Mouse (Mus musculus): ENCODE measurements at regions not wholly inside any gene's neighbourhood (a gene's known extent, or its start where the extent isn't known, plus 50 kb on each side); places are given as distances from the start of the nearest gene placed in this dataset.

GRCm38 (mm10) chr19:60408436-60408835 lies 59.7 kb downstream of the Prlhr start:
- peak in 1 of 2 experiments; percentile 29 for DNase-seq (ENCODE audit: extremely low spot score in 1 of 2, low spot score in 1 of 2)

DNA sequence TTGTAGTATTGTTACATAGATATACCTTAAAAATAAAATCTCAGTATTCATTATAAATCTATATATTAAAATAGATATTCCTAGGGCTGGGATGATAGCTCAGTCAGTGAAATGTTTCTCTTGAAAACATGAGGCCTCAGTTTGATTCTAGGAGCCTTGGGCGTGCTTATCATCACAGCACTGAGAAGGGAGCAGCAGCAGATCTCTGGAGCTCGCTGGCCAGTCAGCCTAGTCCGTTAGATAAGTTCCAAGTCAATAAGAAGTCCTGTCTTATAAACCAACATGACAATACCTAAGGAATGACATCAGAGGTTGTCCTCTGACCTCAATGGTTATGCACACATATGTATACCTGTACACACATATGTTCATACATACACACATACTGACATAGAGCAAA lies 68.7 kb downstream of the Prlhr start:
- no peak for DNase-seq (ENCODE audit: extremely low spot score in 1 of 2, low spot score in 1 of 2)

DNA sequence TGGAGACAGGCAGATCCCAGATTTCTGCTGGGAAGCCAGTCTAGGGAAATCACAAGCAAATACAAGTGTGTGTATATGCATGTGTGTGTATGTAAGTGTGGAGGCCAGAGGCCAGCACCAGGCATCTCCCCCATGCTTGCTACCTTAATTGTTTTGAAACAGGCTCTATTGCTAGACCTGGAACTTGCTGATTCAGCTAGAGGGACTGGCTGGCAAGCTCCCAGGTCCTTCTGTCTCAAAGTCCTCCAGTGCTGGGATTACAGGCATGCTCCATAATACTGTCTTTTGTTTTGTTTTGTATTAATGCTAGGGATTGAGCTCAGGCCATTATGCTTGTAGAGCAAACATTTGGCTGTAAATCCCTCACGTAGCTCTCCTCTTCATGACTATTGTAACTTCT lies 70.4 kb downstream of the Prlhr start:
- no peak for DNase-seq (ENCODE audit: extremely low spot score in 1 of 2, low spot score in 1 of 2)

- DNase-seq (ENCODE audit: extremely low spot score in 1 of 2, low spot score in 1 of 2) = no peak
Measured at GRCm38 (mm10) chr19:60396604-60397003, 71.5 kb downstream of the Prlhr start.

DNA sequence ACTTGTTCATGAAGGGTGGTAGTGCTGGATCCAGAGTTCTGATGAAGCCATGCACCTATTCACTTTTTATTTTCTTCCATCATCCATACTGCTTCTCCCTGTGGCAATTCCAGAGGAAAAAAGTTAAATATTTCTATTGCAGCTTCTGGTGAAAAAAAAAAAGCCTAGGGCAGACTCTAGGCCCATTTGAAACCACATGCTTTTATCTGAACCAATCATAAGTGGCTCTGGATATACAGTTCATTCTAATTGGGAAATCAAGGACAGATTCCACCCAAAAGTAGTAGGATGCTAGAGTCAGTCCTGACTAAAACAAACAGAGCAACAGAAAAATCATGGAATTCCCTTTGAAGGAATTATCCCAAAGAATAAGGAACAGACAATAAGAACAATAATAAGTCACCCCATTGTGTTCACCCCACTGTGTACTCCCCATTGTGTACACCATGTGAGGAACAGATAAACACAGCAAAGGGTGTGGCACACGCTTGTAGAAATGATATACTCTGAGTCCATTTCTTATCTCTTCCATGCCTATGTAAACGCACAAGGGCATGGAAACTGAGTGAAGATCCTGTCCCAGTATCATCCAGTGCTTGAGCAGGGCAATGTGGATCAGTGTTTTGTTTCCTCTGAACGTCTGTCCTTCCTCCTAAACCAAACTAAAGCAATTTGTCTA lies 81.4 kb downstream of the Prlhr start:
- DNase-seq (ENCODE audit: extremely low spot score in 1 of 2, low spot score in 1 of 2) = no peak

- DNase-seq (ENCODE audit: extremely low spot score in 1 of 2, low spot score in 1 of 2) = no peak
Measured at GRCm38 (mm10) chr19:60384721-60385120, 83.4 kb downstream of the Prlhr start.

DNA sequence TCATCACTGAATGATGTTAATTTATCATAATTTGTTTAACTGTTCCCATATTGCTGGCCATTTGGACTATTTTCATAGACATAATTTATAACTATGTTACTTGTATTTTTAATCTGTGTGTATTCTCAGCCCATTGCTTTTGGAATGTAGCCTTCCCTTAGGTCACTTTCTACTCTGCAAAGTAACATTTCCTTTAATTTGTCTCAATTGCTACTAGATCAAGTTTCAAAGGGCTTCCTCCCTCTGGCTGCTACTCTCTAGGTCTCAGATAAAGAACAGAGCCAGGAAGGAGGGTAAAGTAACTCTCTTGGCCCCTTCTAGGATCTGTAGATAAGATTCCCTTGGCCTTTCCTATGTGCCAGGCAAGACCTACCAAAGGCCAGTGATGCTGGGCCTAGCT lies 85.4 kb downstream of the Prlhr start:
- DNase-seq (ENCODE audit: extremely low spot score in 1 of 2, low spot score in 1 of 2) = no peak

DNA sequence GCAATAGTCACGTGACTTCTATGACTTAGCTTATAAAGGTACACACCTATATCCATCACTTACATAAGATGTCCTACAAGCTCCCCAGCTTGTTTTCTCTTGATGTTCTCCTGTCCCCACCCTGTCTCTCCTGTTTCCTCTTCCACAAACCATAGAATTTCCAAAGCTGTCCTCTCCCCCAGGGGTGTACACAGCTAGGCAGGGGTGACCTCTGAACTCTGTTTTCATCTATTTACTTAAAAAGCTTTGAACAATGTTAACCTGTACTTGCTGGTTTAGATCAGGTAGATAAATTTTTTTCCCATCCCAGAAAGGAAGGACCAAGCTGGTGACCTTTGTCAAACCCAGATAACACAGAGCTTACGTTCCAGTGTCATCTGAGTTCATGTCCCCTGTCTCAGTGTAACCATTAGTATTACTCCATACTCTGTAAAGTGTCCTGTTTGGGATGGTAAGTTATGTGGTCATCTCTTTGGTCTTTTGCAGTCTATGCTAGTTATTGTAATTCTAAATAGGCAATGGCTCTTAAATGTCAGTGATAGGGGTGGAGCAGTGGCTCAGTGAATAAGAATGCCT lies 89.0 kb downstream of the Prlhr start:
- DNase-seq (ENCODE audit: extremely low spot score in 1 of 2, low spot score in 1 of 2) = no peak

GRCm38 (mm10) chr19:60363988-60364599 lies 104.0 kb downstream of the Prlhr start:
- no peak for DNase-seq (ENCODE audit: extremely low spot score in 1 of 2, low spot score in 1 of 2)

- DNase-seq (ENCODE audit: extremely low spot score in 1 of 2, low spot score in 1 of 2) = no peak
Measured at GRCm38 (mm10) chr19:60344911-60345310, 118.4 kb upstream of the Fam204a start.

DNA sequence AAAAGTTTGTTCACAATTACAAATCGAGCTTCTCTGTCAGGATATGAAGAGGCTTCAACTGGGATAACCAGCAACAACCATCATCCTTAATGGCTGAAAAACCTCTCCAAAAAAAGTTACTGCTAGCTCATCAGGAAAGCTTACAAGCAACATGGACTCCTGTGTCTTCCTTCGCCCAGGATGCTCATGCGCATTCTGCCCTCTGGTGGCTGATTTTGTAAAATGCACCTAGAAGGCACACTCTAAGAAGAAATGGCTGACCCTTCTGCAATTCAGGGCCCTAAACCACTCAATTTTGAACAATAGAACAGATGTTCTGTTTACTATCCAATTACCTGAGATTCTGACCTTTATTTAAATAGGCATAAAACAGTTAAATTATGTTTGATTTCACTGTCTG lies 115.0 kb upstream of the Fam204a start:
- peak; percentile 20 to 83 for DNase-seq (ENCODE audit: extremely low spot score in 1 of 2, low spot score in 1 of 2)

DNA sequence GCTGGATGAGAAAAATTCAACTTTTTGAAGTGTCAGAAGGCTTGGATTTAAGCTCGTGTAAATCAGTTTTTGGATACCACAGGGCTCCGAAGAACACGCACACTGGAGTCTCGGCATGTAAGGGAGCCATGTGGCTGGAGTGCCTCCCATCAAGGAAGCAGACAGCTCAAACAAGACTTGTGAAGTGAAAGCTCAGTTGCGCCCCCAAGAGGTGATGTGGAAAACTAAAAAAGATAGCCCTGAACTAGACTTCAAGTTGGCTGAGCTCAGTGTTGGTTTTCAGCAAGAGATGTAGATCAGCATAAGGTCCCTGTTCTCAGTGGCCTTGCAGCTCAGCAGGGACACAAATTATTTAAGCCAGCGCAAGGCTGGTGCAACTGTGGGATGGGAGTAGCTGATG lies 113.7 kb upstream of the Fam204a start:
- DNase-seq (ENCODE audit: extremely low spot score in 1 of 2, low spot score in 1 of 2) = peak in 1 of 2 experiments; percentile 19

DNA sequence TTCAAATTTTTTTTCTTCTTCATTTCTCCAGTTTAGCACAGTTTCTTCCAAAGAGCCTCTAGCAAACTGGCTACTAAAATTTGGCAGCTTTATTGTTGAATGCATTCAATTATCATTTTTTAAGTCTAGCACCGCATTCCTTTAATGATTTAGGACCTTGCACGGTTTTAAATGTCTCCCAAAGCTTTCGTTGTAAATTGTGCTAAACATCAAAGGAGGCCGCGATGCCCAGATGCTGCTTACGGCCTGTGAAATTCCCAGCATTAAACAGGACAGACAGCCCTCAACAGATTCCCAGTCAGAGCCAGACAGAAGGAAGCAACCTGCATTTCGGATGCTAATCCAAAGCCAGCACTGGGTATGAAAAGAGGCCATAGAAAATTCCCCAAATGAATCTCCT lies 108.0 kb upstream of the Fam204a start:
- no peak for DNase-seq (ENCODE audit: extremely low spot score in 1 of 2, low spot score in 1 of 2)

GRCm38 (mm10) chr19:60328295-60328694 lies 101.8 kb upstream of the Fam204a start:
- DNase-seq (ENCODE audit: extremely low spot score in 1 of 2, low spot score in 1 of 2) = no peak

DNA sequence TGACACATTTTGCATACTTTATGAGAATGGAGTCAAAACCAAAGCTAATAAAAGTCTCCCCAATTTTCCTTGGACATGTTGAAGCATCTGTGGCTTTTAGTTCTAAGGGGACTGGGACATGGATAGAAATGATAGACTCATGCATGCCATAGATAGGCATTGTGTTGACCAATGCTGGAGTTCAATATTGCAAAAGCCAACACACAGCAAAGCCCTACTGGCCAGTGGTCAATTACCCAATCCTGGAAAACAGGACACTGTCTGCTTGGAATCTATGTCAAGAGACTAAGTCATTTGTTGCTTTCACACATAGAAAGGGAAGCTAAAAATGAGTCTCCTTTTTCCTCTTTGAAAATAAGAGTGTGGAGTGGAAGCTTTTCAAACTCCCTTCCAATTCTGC lies 99.1 kb upstream of the Fam204a start:
- DNase-seq (ENCODE audit: extremely low spot score in 1 of 2, low spot score in 1 of 2) = no peak

DNA sequence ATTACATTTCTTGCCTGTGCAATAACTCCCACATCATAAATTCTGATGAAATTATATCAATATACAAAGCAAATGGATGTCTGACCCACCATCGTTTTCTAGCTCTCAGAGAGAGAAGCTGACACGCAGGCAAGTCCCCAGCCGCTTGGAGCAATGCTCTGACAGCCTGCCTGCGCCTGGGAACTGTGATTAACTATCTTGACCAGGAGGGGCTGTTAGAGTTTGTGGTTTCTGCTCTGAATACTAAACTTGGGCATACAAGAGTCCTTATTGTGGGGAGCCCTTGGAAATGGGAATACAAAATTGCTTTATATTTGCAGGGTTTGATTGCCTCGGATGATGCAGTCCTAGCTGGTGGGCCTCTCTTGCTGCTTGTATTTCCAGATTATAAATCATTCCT lies 98.6 kb upstream of the Fam204a start:
- peak; percentile 1 to 19 for DNase-seq (ENCODE audit: extremely low spot score in 1 of 2, low spot score in 1 of 2)

DNA sequence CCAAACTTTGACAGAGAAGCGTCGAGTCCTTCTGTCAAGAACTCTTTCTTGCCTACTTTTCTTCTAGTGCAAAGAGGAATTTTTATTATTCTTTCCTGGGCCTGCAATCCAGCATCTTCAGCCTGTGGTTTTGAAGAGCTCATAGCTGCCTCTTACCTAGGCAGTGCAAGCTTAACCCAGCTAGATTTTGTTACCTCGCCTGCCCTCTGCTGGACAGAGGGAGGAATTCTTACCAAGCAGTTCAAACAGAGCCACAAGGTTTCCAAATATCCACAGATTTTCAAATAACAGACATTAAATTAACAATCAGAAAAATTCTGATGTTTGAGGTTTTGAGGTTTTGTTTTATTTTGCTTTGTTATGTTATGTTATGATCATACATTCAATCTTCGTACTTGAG lies 84.1 kb upstream of the Fam204a start:
- DNase-seq (ENCODE audit: extremely low spot score in 1 of 2, low spot score in 1 of 2) = peak; percentile 52 to 89

DNA sequence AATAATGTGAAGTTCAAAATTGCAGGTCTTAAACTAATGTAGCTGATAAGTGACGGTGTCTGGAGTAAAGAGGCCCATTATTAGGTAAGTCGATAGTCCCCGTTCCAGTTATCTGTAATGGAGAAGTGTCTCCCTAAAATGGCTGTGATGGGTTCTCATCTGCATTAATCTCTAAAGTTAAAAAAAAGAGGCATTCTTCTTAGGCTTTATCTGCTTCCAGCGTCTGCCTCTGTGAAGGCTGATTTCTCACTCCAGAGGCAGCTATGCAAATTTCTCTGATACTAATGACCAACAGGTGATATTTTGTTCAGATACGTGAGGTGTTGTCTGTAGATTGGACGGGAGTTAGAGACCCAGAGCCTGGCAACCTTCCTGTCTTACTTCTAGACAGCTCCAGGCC lies 75.9 kb upstream of the Fam204a start:
- DNase-seq (ENCODE audit: extremely low spot score in 1 of 2, low spot score in 1 of 2) = no peak

- peak in 1 of 2 experiments; percentile 10 for DNase-seq (ENCODE audit: extremely low spot score in 1 of 2, low spot score in 1 of 2)
Measured at GRCm38 (mm10) chr19:60300891-60301290, 74.4 kb upstream of the Fam204a start.

GRCm38 (mm10) chr19:60290244-60290643 lies 63.7 kb upstream of the Fam204a start:
- no peak for DNase-seq (ENCODE audit: extremely low spot score in 1 of 2, low spot score in 1 of 2)

DNA sequence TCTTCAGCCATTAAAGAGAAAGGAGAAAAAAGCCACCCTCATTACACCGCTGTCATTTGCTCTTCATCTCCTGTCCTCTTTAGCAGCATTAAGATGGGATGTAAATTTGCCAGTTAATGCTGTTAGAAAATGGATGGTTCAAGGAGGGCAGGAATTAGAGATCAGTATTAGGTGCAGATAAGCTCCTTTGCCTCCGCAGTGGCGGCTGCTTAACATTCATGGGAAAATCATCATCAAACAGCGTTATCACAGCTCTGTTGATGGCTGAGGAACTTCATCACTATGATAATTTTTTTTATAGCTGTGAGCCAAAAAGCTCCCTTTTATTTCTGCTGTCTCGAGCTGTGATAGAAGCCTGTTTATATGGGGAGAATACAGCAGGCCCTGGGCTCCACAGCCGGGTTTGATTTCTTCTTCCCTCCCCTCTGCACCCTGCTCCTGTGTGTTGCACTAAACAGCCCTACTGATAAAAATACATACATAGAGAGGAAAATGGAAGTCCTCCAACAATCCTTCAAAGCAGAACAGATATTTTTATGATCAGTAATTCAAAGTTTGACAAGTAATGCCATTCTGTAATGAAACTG lies 60.4 kb upstream of the Fam204a start:
- DNase-seq (ENCODE audit: extremely low spot score in 1 of 2, low spot score in 1 of 2) = no peak

- DNase-seq (ENCODE audit: extremely low spot score in 1 of 2, low spot score in 1 of 2) = no peak
Measured at GRCm38 (mm10) chr19:60284901-60285300, 58.4 kb upstream of the Fam204a start.
